Mouse (Mus musculus): ENCODE data around the gene Rab39b.

The Rab39b gene

GRCm38 (mm10) chrX:75577582-75578324 lies at the start of gene Rab39b:
Gene Rab39b, minus strand, starts transcription at chrX:75578231.
- peak; percentile 76 for DNase-seq (ENCODE audit: low spot score)

GRCm38 (mm10) chrX:75578539-75578938 lies 508 bp upstream of the Rab39b start:
- DNase-seq (ENCODE audit: low spot score): no peak
